Comparison of ENCODE assay signal across 23 mouse cellular contexts in genomic region chr7:31072326-31072725, GRCm38 (mm10). TPM values are rescaled to one million over a fixed set of nuclear protein-coding genes. Genes with fewer than 3 reads are reported as not detected.
A peak's percentile ranks its signal among the peaks of the same experiment; 100 is the strongest.
DNase-seq lines count a peak whose midpoint lies in the region; ATAC-seq and TF ChIP-seq lines count a peak whose summit lies in the region.
"Had no signal": no experiment of that assay in that cellular context is flagged by ENCODE, and none has a peak within 500 bp of the region (broad histone marks: within the 10 kb centered on the region; RNA-seq: fewer than 3 reads in every experiment).

No protein-coding gene starts in this region.

- no peak overlapping the region for H3K4me2 ChIP-seq in hindbrain, embryonic 13.5 days
- no peak overlapping the region for H3K4me2 ChIP-seq in intestine, postnatal 0 days (replicated peaks; ENCODE audit: low read depth)
- H3K4me2 ChIP-seq: forebrain, embryonic 13.5 days; lung, embryonic 14.5 days; midbrain, embryonic 11.5 days had no signal

- H3K27ac ChIP-seq in hindbrain, embryonic 10.5 days = peak overlapping the region; percentile 59; the same call in 1 of the 2 replicates
- no peak overlapping the region for H3K27ac ChIP-seq in hindbrain, embryonic 13.5 days
- H3K27ac ChIP-seq in intestine, postnatal 0 days (ENCODE audit: low read depth, low read length) = no peak overlapping the region
- H3K27ac ChIP-seq: forebrain, embryonic 13.5 days; heart, embryonic 10.5 days had no signal

- peaks cover 41% of the 10 kb centered on the region for H3K4me1 ChIP-seq in hindbrain, embryonic 10.5 days (replicated peaks)
- H3K4me1 ChIP-seq in hindbrain, embryonic 13.5 days (replicated peaks) = peaks cover 7% of the 10 kb centered on the region
- H3K4me1 ChIP-seq in intestine, postnatal 0 days (replicated peaks; ENCODE audit: control insufficient read depth, insufficient read depth, low read length) = no peaks in the 10 kb centered on the region; the same call in 1 of the 2 replicates

- no peak overlapping the region for H3K9ac ChIP-seq in hindbrain, embryonic 13.5 days
- H3K9ac ChIP-seq in intestine, postnatal 0 days (ENCODE audit: low read depth, low read length) = no peak overlapping the region
- H3K9ac ChIP-seq: forebrain, embryonic 13.5 days; lung, embryonic 14.5 days had no signal

- no peak for ATAC-seq in hindbrain, embryonic 13.5 days (ENCODE audit: low FRiP score)
- ATAC-seq in intestine, postnatal 0 days = 0 out of 2 replicates have a peak, but pooled peaks have one; percentile 14
- ATAC-seq: forebrain, embryonic 13.5 days had no signal

- peak; percentile 37 for DNase-seq in hindbrain, embryonic 10.5 days (ENCODE audit: low spot score)
- DNase-seq in testis, postnatal 14 days (ENCODE audit: low spot score) = peak; percentile 69
- DNase-seq in testis, postnatal 10 days (ENCODE audit: low spot score) = no peak
- DNase-seq in left cerebral cortex, adult 9 months (ENCODE audit: low spot score in 2 of 2) = no peak
- no peak for DNase-seq in heart, postnatal 36 days
- DNase-seq: cerebellum, adult 11 months; gastrocnemius, postnatal 36 days; heart, postnatal 10 days; lung, embryonic 14.5 days; lung, postnatal 4 days; right cerebral cortex, postnatal 25 days; thymus, adult 2 months had no signal

- intact Hi-C loops in heart, postnatal 36 days (cut with DNase I) = no loop called here

- WGBS in hindbrain, embryonic 10.5 days = 56% methylated on average over 9 of the region's 9 CpGs
- 49% methylated on average over 9 of the region's 9 CpGs for WGBS in hindbrain, embryonic 13.5 days
- WGBS in intestine, postnatal 0 days = 15% methylated on average over 9 of the region's 9 CpGs

- TF ChIP-seq CTCF in intestine, postnatal 0 days (IDR thresholded peaks at IDR 0.05; ENCODE audit: low read depth) = 0 out of 2 replicates have a peak, but pooled peaks have one; percentile 4

- no peaks in the 10 kb centered on the region for H3K9me3 ChIP-seq in hindbrain, embryonic 10.5 days
- H3K9me3 ChIP-seq in hindbrain, embryonic 13.5 days = no peaks in the 10 kb centered on the region
- no peaks in the 10 kb centered on the region for H3K9me3 ChIP-seq in intestine, postnatal 0 days (ENCODE audit: control insufficient read depth)
- H3K9me3 ChIP-seq: forebrain, embryonic 13.5 days; heart, embryonic 10.5 days had no signal

- no peaks in the 10 kb centered on the region for H3K36me3 ChIP-seq in hindbrain, embryonic 10.5 days
- H3K36me3 ChIP-seq in hindbrain, embryonic 13.5 days = no peaks in the 10 kb centered on the region
- H3K36me3 ChIP-seq in intestine, postnatal 0 days (ENCODE audit: control insufficient read depth, insufficient read depth) = no peaks in the 10 kb centered on the region
- H3K36me3 ChIP-seq: heart, embryonic 10.5 days had no signal

- no peak overlapping the region for H3K4me3 ChIP-seq in hindbrain, embryonic 10.5 days
- no peak overlapping the region for H3K4me3 ChIP-seq in hindbrain, embryonic 13.5 days
- H3K4me3 ChIP-seq in intestine, postnatal 0 days (ENCODE audit: low read depth, low read length) = no peak overlapping the region
- H3K4me3 ChIP-seq: forebrain, embryonic 13.5 days; heart, embryonic 10.5 days had no signal

- no peaks in the 10 kb centered on the region for H3K27me3 ChIP-seq in hindbrain, embryonic 10.5 days (ENCODE audit: insufficient read depth, poor library complexity, severe bottlenecking)
- H3K27me3 ChIP-seq in hindbrain, embryonic 13.5 days = no peaks in the 10 kb centered on the region
- no peaks in the 10 kb centered on the region for H3K27me3 ChIP-seq in intestine, postnatal 0 days (replicated peaks; ENCODE audit: control insufficient read depth, insufficient read depth, low read length)
- H3K27me3 ChIP-seq: forebrain, embryonic 13.5 days had no signal

RNA-seq across cellular contexts. Expression of gene Fxyd3, which starts 4.2 kb away (rescaled TPM):
- polyA plus RNA-seq in hindbrain, embryonic 10.5 days (2016; fragmentation: Nextera tagmentation; extraction: Ambion mirVana) = 7.9 and 10.8 TPM in 2 replicates
- 0.79 and 1.3 TPM in 2 replicates for polyA plus RNA-seq in hindbrain, embryonic 13.5 days (2015; fragmentation: Nextera tagmentation; extraction: Ambion mirVana)
- polyA plus RNA-seq in intestine, postnatal 0 days (2015; fragmentation: Nextera tagmentation; extraction: Ambion mirVana) = 40.4 and 48.0 TPM in 2 replicates
- 1 to 10 TPM; 1.1 to 2.3 TPM for total RNA-seq in heart, postnatal 36 days (2021)
- total RNA-seq: layer of hippocampus, postnatal 25 days; left cerebral cortex, postnatal 25 days had no signal
- polyA plus RNA-seq: forebrain, embryonic 13.5 days; neural tube, embryonic 14.5 days had no signal

RNA-seq across cellular contexts. Expression of gene Lgi4, which starts 13.2 kb away (rescaled TPM):
- 2.3 and 6.3 TPM in 2 replicates for polyA plus RNA-seq in hindbrain, embryonic 10.5 days (2016; fragmentation: Nextera tagmentation; extraction: Ambion mirVana)
- polyA plus RNA-seq in hindbrain, embryonic 13.5 days (2015; fragmentation: Nextera tagmentation; extraction: Ambion mirVana) = 1.1 and 1.6 TPM in 2 replicates
- 0.70 and 0.78 TPM in 2 replicates for polyA plus RNA-seq in intestine, postnatal 0 days (2015; fragmentation: Nextera tagmentation; extraction: Ambion mirVana)
- total RNA-seq in heart, postnatal 36 days (2021) = 1 to 10 TPM; 3.6 to 5.2 TPM
- polyA plus RNA-seq: neural tube, embryonic 14.5 days had no signal

RNA-seq across cellular contexts. Expression of gene Fxyd1, which starts 15.3 kb away (rescaled TPM):
- 14.0 and 17.1 TPM in 2 replicates for polyA plus RNA-seq in hindbrain, embryonic 10.5 days (2016; fragmentation: Nextera tagmentation; extraction: Ambion mirVana)
- 27.3 and 30.6 TPM in 2 replicates for polyA plus RNA-seq in hindbrain, embryonic 13.5 days (2015; fragmentation: Nextera tagmentation; extraction: Ambion mirVana)
- polyA plus RNA-seq in intestine, postnatal 0 days (2015; fragmentation: Nextera tagmentation; extraction: Ambion mirVana) = 78.9 and 83.1 TPM in 2 replicates
- total RNA-seq in heart, postnatal 36 days (2021) = 100 to 1,000 TPM; 863 to 996 TPM
- total RNA-seq: ES-E14 had no signal

RNA-seq across cellular contexts. Expression of gene Fxyd7, which starts 21.1 kb away (rescaled TPM):
- polyA plus RNA-seq in hindbrain, embryonic 10.5 days (2016; fragmentation: Nextera tagmentation; extraction: Ambion mirVana) = 1.4 and 7.6 TPM in 2 replicates
- 108 and 116 TPM in 2 replicates for polyA plus RNA-seq in hindbrain, embryonic 13.5 days (2015; fragmentation: Nextera tagmentation; extraction: Ambion mirVana)
- 15.2 and 16.2 TPM in 2 replicates for polyA plus RNA-seq in intestine, postnatal 0 days (2015; fragmentation: Nextera tagmentation; extraction: Ambion mirVana)
- total RNA-seq in heart, postnatal 36 days (2021) = 1 to 10 TPM in 1 of 2 experiments, under 1 TPM in 1; 0.41 to 1.1 TPM
- total RNA-seq: ES-E14; liver, adult 2 months had no signal
- polyA plus RNA-seq: C2C12 had no signal

RNA-seq across cellular contexts. Expression of gene Fxyd5, which starts 30.0 kb away (rescaled TPM):
- polyA plus RNA-seq in hindbrain, embryonic 10.5 days (2016; fragmentation: Nextera tagmentation; extraction: Ambion mirVana) = 11.6 and 14.7 TPM in 2 replicates
- polyA plus RNA-seq in hindbrain, embryonic 13.5 days (2015; fragmentation: Nextera tagmentation; extraction: Ambion mirVana) = 13.0 and 20.0 TPM in 2 replicates
- 18.2 and 19.3 TPM in 2 replicates for polyA plus RNA-seq in intestine, postnatal 0 days (2015; fragmentation: Nextera tagmentation; extraction: Ambion mirVana)
- total RNA-seq in heart, postnatal 36 days (2021) = 10 to 100 TPM; 29.3 to 30.8 TPM

Comparison
In these comparisons a context has a peak if more than half of its experiments do, and no peak if none do; other contexts are left out.
1. DNase-seq: peak in hindbrain, embryonic 10.5 days (single experiment) and testis, postnatal 14 days (single experiment); none in testis, postnatal 10 days (single experiment), left cerebral cortex, adult 9 months (0 of 2) and heart, postnatal 36 days (0 of 2).